Mouse (Mus musculus) left cerebral cortex, postnatal 14 days (tissue): ENCODE results near the gene En1. TPM values are rescaled to one million over a fixed set of nuclear protein-coding genes. Genes with fewer than 3 reads are reported as not detected.

ENCODE experiments used
- DNase-seq, 2 experiments: peaks; one replicate each; pipeline ENCODE4 v3.0.0; 2021 to 2022; ENCODE audit warnings: low spot score in 2 of 2, mixed read lengths in 1 of 2
- intact Hi-C: fragments of 180-260 bp; cut with DNase I; formaldehyde crosslinking; loops from one replicate; pipeline ENCODE4 v1.15.1; 2025
- total RNA-seq, 2 experiments: library from RNA; stranded (reverse); gene quantifications; 2 replicates each; pipeline ENCODE4 v1.2.3; 2021

The En1 gene
- total RNA-seq, 2 experiments from 2014 or later = not detected

GRCm38 (mm10) chr1:120598196-120598940 is 3.9 kb upstream of the En1 start:
- intact Hi-C loops = loop anchor here (5.0 kb wide), 1 partner anchor 454 kb away; no protein-coding TSS in a partner anchor
- no peak for DNase-seq

GRCm38 (mm10) chr1:120599321-120600148 is 2.7 kb upstream of the En1 start:
- intact Hi-C loops = loop anchor here (5.0 kb wide), 1 partner anchor 453 kb away; no protein-coding TSS in a partner anchor
- DNase-seq = no peak

- intact Hi-C loops = no loop called here
- no peak for DNase-seq
Observed at GRCm38 (mm10) chr1:120600149-120600445, 2.1 kb upstream of the En1 start.

GRCm38 (mm10) chr1:120600516-120601252 is 1.5 kb upstream of the En1 start:
- intact Hi-C loops = no loop called here
- DNase-seq = no peak

- intact Hi-C loops = no loop called here
- no peak for DNase-seq
Observed at GRCm38 (mm10) chr1:120601253-120601836, 873 bp upstream of the En1 start.

GRCm38 (mm10) chr1:120602876-120603655 is 848 bp downstream of the En1 start:
- DNase-seq = no peak
- intact Hi-C loops = no loop called here

GRCm38 (mm10) chr1:120603656-120604051 is 1.4 kb downstream of the En1 start:
- DNase-seq = no peak
- intact Hi-C loops = no loop called here

- DNase-seq = no peak
- intact Hi-C loops = no loop called here
Observed at GRCm38 (mm10) chr1:120604431-120605142, 2.4 kb downstream of the En1 start.

- intact Hi-C loops = no loop called here
- DNase-seq = no peak
Observed at GRCm38 (mm10) chr1:120605143-120605435, 2.9 kb downstream of the En1 start.

- intact Hi-C loops = no loop called here
- no peak for DNase-seq
Observed at GRCm38 (mm10) chr1:120605521-120606310, 3.5 kb downstream of the En1 start.

- intact Hi-C loops = no loop called here
- DNase-seq = no peak
Observed at GRCm38 (mm10) chr1:120606641-120607575, 4.7 kb downstream of the En1 start.

- DNase-seq = no peak
- intact Hi-C loops = no loop called here
Observed at GRCm38 (mm10) chr1:120607576-120608400, 5.6 kb downstream of the En1 start.

- DNase-seq = no peak
- intact Hi-C loops = no loop called here
Observed at GRCm38 (mm10) chr1:120608461-120608860, 6.2 kb downstream of the En1 start.

- intact Hi-C loops = no loop called here
- DNase-seq = no peak
Observed at GRCm38 (mm10) chr1:120609611-120610010, 7.4 kb downstream of the En1 start.

- intact Hi-C loops = no loop called here
Observed at GRCm38 (mm10) chr1:120613461-120614306, 11.5 kb downstream of the En1 start.

More at GRCm38 (mm10) chr1:120613461-120614306, 11.5 kb downstream of the En1 start:
- no peak for DNase-seq
